Mouse (Mus musculus) R1 (cell line): ENCODE data around the gene Il11ra1.
"Not testable (repeated sequence)": the region's sequence is repeated elsewhere in the genome, so short reads cannot be mapped to it uniquely, and the experiment has no call there.

Experiments used
- DNase-seq: peaks from one replicate; pipeline ENCODE4 v3.0.0-alpha.2; 2018; ENCODE audit warnings: low read depth, low spot score

The Il11ra1 gene

DNA sequence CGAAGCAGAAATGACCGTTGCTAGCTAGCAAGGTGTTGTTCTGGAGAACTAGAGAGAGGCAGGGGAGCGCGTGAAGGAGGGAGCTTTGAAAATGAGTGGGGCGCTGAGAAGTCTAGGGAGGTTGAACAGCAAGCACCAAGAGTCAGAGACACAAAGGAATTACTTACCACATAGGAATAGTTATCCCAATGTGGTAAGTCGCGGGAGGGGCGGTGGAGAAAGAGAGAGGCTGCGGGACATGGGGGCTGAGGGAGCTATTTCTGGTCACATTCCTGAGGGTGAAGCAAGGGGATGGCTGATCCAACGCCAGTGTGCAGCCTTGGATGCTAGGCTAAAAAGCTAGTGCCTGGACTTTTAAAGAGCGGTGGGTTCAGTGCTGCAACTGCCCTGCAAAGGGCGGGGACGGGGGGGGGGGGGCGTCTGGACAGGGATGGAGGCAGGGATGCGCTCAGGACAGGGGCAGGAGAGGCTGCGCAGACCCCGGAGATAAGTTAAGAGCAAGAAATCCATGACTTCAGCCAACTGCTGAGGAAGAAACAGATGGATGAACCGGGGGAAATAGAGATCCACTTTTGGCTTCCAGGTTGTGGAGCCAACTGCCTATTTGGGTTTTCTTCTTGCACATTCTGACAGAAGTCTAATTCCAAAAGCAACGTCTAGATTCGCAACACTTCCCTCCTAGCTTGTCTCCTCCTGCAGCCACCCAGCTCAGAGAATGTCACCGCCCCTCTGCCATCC, 82.1 kb downstream of the Il11ra1 start:
- not testable (repeated sequence) for DNase-seq

GRCm38 (mm10) chr4:41782711-41783110, 82.9 kb downstream of the Il11ra1 start:
- DNase-seq: not testable (repeated sequence)

DNA sequence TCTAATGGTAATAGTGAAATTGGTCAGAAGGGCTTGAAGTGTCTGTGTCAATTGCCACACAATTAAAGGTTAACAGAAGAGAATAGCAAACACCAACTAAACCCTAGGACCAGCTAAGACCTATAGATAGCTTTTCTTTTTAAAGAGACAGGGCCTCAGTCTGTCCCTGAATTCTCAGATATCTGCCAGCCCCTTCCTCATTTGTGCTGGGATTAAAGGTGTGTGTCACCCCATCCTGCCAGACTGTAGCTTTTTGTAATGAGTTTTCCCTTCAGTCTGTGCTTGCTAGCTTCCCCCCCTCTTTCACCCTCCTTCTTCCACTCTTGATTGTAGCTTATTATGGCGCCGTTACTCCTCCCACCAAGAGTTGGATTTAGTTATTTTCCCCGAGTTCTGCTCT, 83.4 kb downstream of the Il11ra1 start:
- not testable (repeated sequence) for DNase-seq
